16 mouse cellular contexts compared by ENCODE assay signal in genomic region chr1:191417111-191417510, GRCm38 (mm10). TPM values are rescaled to one million over a fixed set of nuclear protein-coding genes. Genes with fewer than 3 reads are reported as not detected.
DNase-seq lines count a peak whose midpoint lies in the region; ATAC-seq lines count a peak whose summit lies in the region.
"Had no signal": no experiment of that assay in that cellular context is flagged by ENCODE, and none has a peak within 500 bp of the region (broad histone marks: within the 10 kb centered on the region; RNA-seq: fewer than 3 reads in every experiment).

No protein-coding gene starts in this region.

- ATAC-seq in common myeloid progenitor, adult 5-6 weeks (replicated peaks; ENCODE audit: low read depth, poor library complexity, severe bottlenecking), result 0 out of 2 replicates have a peak, but pooled peaks have one; percentile 18
- ATAC-seq in monocyte, adult 5-6 weeks (replicated peaks; ENCODE audit: insufficient number of reproducible peaks, low FRiP score, low TSS enrichment, poor library complexity, severe bottlenecking), result 0 out of 2 replicates have a peak, but pooled peaks have one; percentile 21
- ATAC-seq: forebrain, embryonic 14.5 days; intestine, postnatal 0 days; lung, postnatal 0 days; midbrain, embryonic 13.5 days had no signal

- DNase-seq in heart, adult 11 months, result peak; percentile 84
- DNase-seq in heart, postnatal 14 days, result no peak
- peak; percentile 35 for DNase-seq in 3T3-L1 (ENCODE audit: low read depth, low spot score)
- no peak for DNase-seq in left cerebral cortex, postnatal 10 days (ENCODE audit: extremely low spot score in 1 of 2, low spot score in 2 of 2)
- DNase-seq in ovary, postnatal 14 days (ENCODE audit: low spot score), result no peak
- DNase-seq: cerebellum, adult 8-10 months; gastrocnemius, postnatal 14 days; layer of hippocampus, postnatal 36 days; left cerebral cortex, postnatal 4 days; right cerebral cortex, postnatal 25 days had no signal

- intact Hi-C loops in heart, postnatal 14 days (cut with DNase I), result no loop called here
- intact Hi-C loops in left cerebral cortex, postnatal 10 days (cut with DNase I), result no loop called here

RNA-seq across cellular contexts. Expression of gene Ppp2r5a, which starts 14.0 kb away (rescaled TPM):
- 100 to 1,000 TPM; 116 to 118 TPM for total RNA-seq in heart, postnatal 14 days (2021)
- total RNA-seq in common myeloid progenitor, adult 5-6 weeks (2017), result 107 and 115 TPM in 2 replicates
- 479 to 620 TPM (median 501 TPM) in 3 replicates for total RNA-seq in monocyte, adult 5-6 weeks (2017)
- 10 to 100 TPM; 60.5 to 64.3 TPM for total RNA-seq in left cerebral cortex, postnatal 10 days (2021)

Comparison
In these comparisons a context has a peak if more than half of its experiments do, and no peak if none do; other contexts are left out.
1. DNase-seq: peak in heart, adult 11 months (single experiment) and 3T3-L1 (single experiment); none in heart, postnatal 14 days (0 of 2), left cerebral cortex, postnatal 10 days (0 of 2) and ovary, postnatal 14 days (single experiment).